25 mouse cellular contexts compared by ENCODE assay signal in genomic region chr1:152517057-152517570, GRCm38 (mm10).
A peak's percentile ranks its signal among the peaks of the same experiment; 100 is the strongest.
DNase-seq lines count a peak whose midpoint lies in the region; ATAC-seq and TF ChIP-seq lines count a peak whose summit lies in the region.
"Had no signal": no experiment of that assay in that cellular context is flagged by ENCODE, and none has a peak within 500 bp of the region (broad histone marks: within the 10 kb centered on the region; RNA-seq: fewer than 3 reads in every experiment).

No protein-coding gene starts in this region.

- H3K9ac ChIP-seq in intestine, embryonic 15.5 days = no peak overlapping the region
- H3K9ac ChIP-seq in intestine, embryonic 16.5 days (ENCODE audit: low read depth, low read length) = no peak overlapping the region
- H3K9ac ChIP-seq in lung, postnatal 0 days (replicated peaks; ENCODE audit: low read depth) = no peak overlapping the region
- no peak overlapping the region for H3K9ac ChIP-seq in stomach, embryonic 15.5 days
- H3K9ac ChIP-seq in stomach, postnatal 0 days (ENCODE audit: low read length) = no peak overlapping the region
- H3K9ac ChIP-seq: forebrain, embryonic 13.5 days; heart, embryonic 13.5 days; hindbrain, embryonic 14.5 days had no signal

- ATAC-seq in intestine, embryonic 15.5 days = 0 out of 2 replicates have a peak, but pooled peaks have one; percentile 23
- ATAC-seq in intestine, embryonic 16.5 days = no peak
- ATAC-seq in lung, postnatal 0 days = peak; percentile 48
- ATAC-seq in stomach, embryonic 15.5 days (ENCODE audit: insufficient read depth, low FRiP score, low read depth) = no peak
- no peak for ATAC-seq in stomach, postnatal 0 days (ENCODE audit: low FRiP score, low TSS enrichment)
- ATAC-seq: forebrain, embryonic 13.5 days; forebrain, embryonic 16.5 days had no signal

- H3K27me3 ChIP-seq in intestine, embryonic 15.5 days (replicated peaks) = no peaks in the 10 kb centered on the region
- H3K27me3 ChIP-seq in intestine, embryonic 16.5 days (replicated peaks; ENCODE audit: control insufficient read depth, insufficient read depth, low read length) = no peaks in the 10 kb centered on the region
- H3K27me3 ChIP-seq in lung, postnatal 0 days (replicated peaks; ENCODE audit: insufficient read depth, low read length) = no peaks in the 10 kb centered on the region
- H3K27me3 ChIP-seq in stomach, embryonic 15.5 days (replicated peaks) = no peaks in the 10 kb centered on the region
- no peaks in the 10 kb centered on the region for H3K27me3 ChIP-seq in stomach, postnatal 0 days (ENCODE audit: control insufficient read depth, insufficient read depth, low read length)
- H3K27me3 ChIP-seq: CH12.LX; forebrain, embryonic 13.5 days; heart, embryonic 13.5 days had no signal

- TF ChIP-seq EP300 in lung, postnatal 0 days (IDR thresholded peaks at IDR 0.05) = no peak
- TF ChIP-seq EP300 in stomach, postnatal 0 days (optimal IDR thresholded peaks at IDR 0.05) = no peak

- H3K9me3 ChIP-seq in intestine, embryonic 15.5 days = no peaks in the 10 kb centered on the region
- H3K9me3 ChIP-seq in intestine, embryonic 16.5 days (ENCODE audit: control insufficient read depth, low read length) = no peaks in the 10 kb centered on the region
- no peaks in the 10 kb centered on the region for H3K9me3 ChIP-seq in lung, postnatal 0 days (ENCODE audit: low read length)
- no peaks in the 10 kb centered on the region for H3K9me3 ChIP-seq in stomach, embryonic 15.5 days
- no peaks in the 10 kb centered on the region for H3K9me3 ChIP-seq in stomach, postnatal 0 days (ENCODE audit: control insufficient read depth, low read length)
- H3K9me3 ChIP-seq: forebrain, embryonic 10.5 days; forebrain, embryonic 13.5 days; heart, embryonic 10.5 days; heart, embryonic 13.5 days had no signal

- WGBS in intestine, embryonic 15.5 days = 57% methylated on average over 4 of the region's 4 CpGs
- WGBS in intestine, embryonic 16.5 days = 60% methylated on average over 4 of the region's 4 CpGs
- 50% methylated on average over 4 of the region's 4 CpGs for WGBS in lung, postnatal 0 days
- 51% methylated on average over 4 of the region's 4 CpGs for WGBS in stomach, embryonic 15.5 days
- whole genome bisulfite sequencing in stomach, postnatal 0 days = 45% methylated on average over 4 of the region's 4 CpGs

- TF ChIP-seq CTCF in lung, postnatal 0 days (IDR thresholded peaks at IDR 0.05) = no peak
- no peak for TF ChIP-seq CTCF in stomach, postnatal 0 days (IDR thresholded peaks at IDR 0.05; ENCODE audit: low read depth)

- H3K4me3 ChIP-seq in intestine, embryonic 15.5 days (replicated peaks) = no peak overlapping the region
- H3K4me3 ChIP-seq in intestine, embryonic 16.5 days (ENCODE audit: low read length) = no peak overlapping the region
- H3K4me3 ChIP-seq in lung, postnatal 0 days (ENCODE audit: low read depth, low read length) = no peak overlapping the region
- H3K4me3 ChIP-seq in stomach, embryonic 15.5 days (replicated peaks) = no peak overlapping the region
- no peak overlapping the region for H3K4me3 ChIP-seq in stomach, postnatal 0 days (ENCODE audit: low read depth, low read length)
- H3K4me3 ChIP-seq: forebrain, embryonic 10.5 days; forebrain, embryonic 13.5 days; heart, adult 2 months; heart, embryonic 10.5 days; heart, embryonic 13.5 days had no signal

- H3K27ac ChIP-seq in intestine, embryonic 15.5 days = no peak overlapping the region
- no peak overlapping the region for H3K27ac ChIP-seq in intestine, embryonic 16.5 days (ENCODE audit: low read length)
- H3K27ac ChIP-seq in lung, postnatal 0 days (ENCODE audit: low read length) = no peak overlapping the region
- peak overlapping the region; percentile 42; the same call in 1 of the 2 replicates for H3K27ac ChIP-seq in stomach, embryonic 15.5 days
- no peak overlapping the region for H3K27ac ChIP-seq in stomach, postnatal 0 days (replicated peaks)
- H3K27ac ChIP-seq: forebrain, embryonic 10.5 days; forebrain, embryonic 13.5 days; heart, adult 2 months; heart, embryonic 10.5 days; heart, embryonic 13.5 days; hindbrain, embryonic 14.5 days had no signal

- H3K36me3 ChIP-seq in intestine, embryonic 15.5 days = peaks cover 19% of the 10 kb centered on the region
- peaks cover 8% of the 10 kb centered on the region; the same call in 1 of the 2 replicates for H3K36me3 ChIP-seq in intestine, embryonic 16.5 days (ENCODE audit: control insufficient read depth, insufficient read depth, low read length)
- peaks cover 21% of the 10 kb centered on the region for H3K36me3 ChIP-seq in lung, postnatal 0 days (ENCODE audit: insufficient read depth, low read length)
- 0 out of 2 replicates have a peak, but pooled peaks cover 11% of the 10 kb centered on the region for H3K36me3 ChIP-seq in stomach, embryonic 15.5 days
- H3K36me3 ChIP-seq in stomach, postnatal 0 days (ENCODE audit: control insufficient read depth, insufficient read depth, low read length) = peaks cover 7% of the 10 kb centered on the region

- DNase-seq in lung, postnatal 0 days (ENCODE audit: low spot score) = peak; percentile 71
- no peak for DNase-seq in lung, postnatal 4 days
- no peak for DNase-seq in stomach, postnatal 0 days (ENCODE audit: low spot score)
- no peak for DNase-seq in kidney, adult 18-20 months
- DNase-seq: adrenal gland, postnatal 10 days; adrenal gland, postnatal 36 days; B cell, adult 2 months; cerebellum, adult 18-20 months; cerebellum, adult 9-10 months; cerebellum, postnatal 14 days; gastrocnemius, postnatal 10 days; gastrocnemius, postnatal 36 days; heart, adult 2 months; heart, postnatal 14 days; heart, postnatal 4 days had no signal

- H3K4me1 ChIP-seq in intestine, embryonic 15.5 days (replicated peaks) = no peaks in the 10 kb centered on the region
- H3K4me1 ChIP-seq in intestine, embryonic 16.5 days (ENCODE audit: control insufficient read depth, insufficient read depth, low read length) = no peaks in the 10 kb centered on the region
- no peaks in the 10 kb centered on the region for H3K4me1 ChIP-seq in lung, postnatal 0 days (ENCODE audit: insufficient read depth, low read depth, low read length)
- no peaks in the 10 kb centered on the region for H3K4me1 ChIP-seq in stomach, embryonic 15.5 days
- H3K4me1 ChIP-seq in stomach, postnatal 0 days (replicated peaks; ENCODE audit: control insufficient read depth, insufficient read depth) = no peaks in the 10 kb centered on the region
- H3K4me1 ChIP-seq: forebrain, embryonic 10.5 days; forebrain, embryonic 13.5 days had no signal

- H3K4me2 ChIP-seq in intestine, embryonic 15.5 days (replicated peaks) = no peak overlapping the region
- H3K4me2 ChIP-seq in intestine, embryonic 16.5 days (ENCODE audit: low read depth, low read length) = no peak overlapping the region
- H3K4me2 ChIP-seq in lung, postnatal 0 days (replicated peaks; ENCODE audit: low read depth, low read length) = no peak overlapping the region
- no peak overlapping the region for H3K4me2 ChIP-seq in stomach, embryonic 15.5 days
- no peak overlapping the region for H3K4me2 ChIP-seq in stomach, postnatal 0 days (replicated peaks; ENCODE audit: low read depth)
- H3K4me2 ChIP-seq: forebrain, embryonic 13.5 days; heart, embryonic 13.5 days; hindbrain, embryonic 14.5 days had no signal

Comparison
In these comparisons a context has a peak if more than half of its experiments do, and no peak if none do; other contexts are left out.
1. ATAC-seq: peak in intestine, embryonic 15.5 days (single experiment) and lung, postnatal 0 days (single experiment); none in intestine, embryonic 16.5 days (single experiment), stomach, embryonic 15.5 days (single experiment) and stomach, postnatal 0 days (single experiment).